ENCODE assay signal across 10 mouse cellular contexts in the genomic region with DNA sequence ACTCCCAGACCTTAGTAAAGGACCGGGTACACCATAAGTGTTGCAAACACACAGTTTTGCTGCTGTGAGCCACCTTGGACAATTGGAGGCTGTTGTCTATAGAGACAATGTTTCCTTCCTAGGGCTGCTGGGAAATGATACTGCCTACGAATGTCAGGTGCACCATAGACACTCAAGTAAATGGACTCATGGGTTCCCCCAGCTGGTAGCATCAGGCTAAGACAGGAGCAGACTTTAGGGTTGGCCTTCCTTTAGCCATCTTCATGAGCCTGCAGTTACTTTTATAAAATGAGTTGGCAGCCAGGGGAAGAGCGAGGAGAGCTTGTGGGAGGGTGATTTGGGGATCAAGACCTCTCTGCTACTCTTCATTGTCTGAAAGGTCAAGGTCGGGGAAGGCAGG. TPM values are rescaled to one million over a fixed set of nuclear protein-coding genes. Genes with fewer than 3 reads are reported as not detected.
DNase-seq lines count a peak whose midpoint lies in the region; ATAC-seq and TF ChIP-seq lines count a peak whose summit lies in the region.
"Had no signal": no experiment of that assay in that cellular context is flagged by ENCODE, and none has a peak within 500 bp of the region (broad histone marks: within the 10 kb centered on the region; RNA-seq: fewer than 3 reads in every experiment).

No protein-coding gene starts in this region.

- no peaks in the 10 kb centered on the region for H3K36me3 ChIP-seq in hindbrain, postnatal 0 days (ENCODE audit: insufficient read depth, low read length)
- H3K36me3 ChIP-seq in hindbrain, embryonic 16.5 days (ENCODE audit: control insufficient read depth, insufficient read depth, low read length): no peaks in the 10 kb centered on the region
- no peaks in the 10 kb centered on the region for H3K36me3 ChIP-seq in CH12.LX (replicated peaks in 1 of 2; ENCODE audit: control insufficient read depth in 1 of 2, insufficient read depth in 1 of 2, low read length in 1 of 2)
- H3K36me3 ChIP-seq in hindbrain, embryonic 10.5 days: no peaks in the 10 kb centered on the region
- H3K36me3 ChIP-seq: embryonic facial prominence, embryonic 10.5 days; kidney, embryonic 15.5 days had no signal

- no peak overlapping the region for H3K27ac ChIP-seq in hindbrain, postnatal 0 days
- no peak overlapping the region for H3K27ac ChIP-seq in hindbrain, embryonic 16.5 days (ENCODE audit: low read depth, low read length)
- H3K27ac ChIP-seq in CH12.LX (ENCODE audit: insufficient read depth, low read depth): no peak overlapping the region
- no peak overlapping the region for H3K27ac ChIP-seq in hindbrain, embryonic 10.5 days
- H3K27ac ChIP-seq: embryonic facial prominence, embryonic 10.5 days; kidney, embryonic 15.5 days had no signal

- H3K9ac ChIP-seq in hindbrain, postnatal 0 days (replicated peaks; ENCODE audit: low read length): no peak overlapping the region
- no peak overlapping the region for H3K9ac ChIP-seq in hindbrain, embryonic 16.5 days (ENCODE audit: low read depth, low read length)
- no peak overlapping the region for H3K9ac ChIP-seq in CH12.LX (ENCODE audit: insufficient read depth, low read depth)
- H3K9ac ChIP-seq: kidney, embryonic 15.5 days had no signal

- H3K79me2 ChIP-seq in CH12.LX (replicated peaks; ENCODE audit: control insufficient read depth, extremely low read depth, insufficient read depth, poor library complexity, severe bottlenecking): no peaks in the 10 kb centered on the region

- H3K9me3 ChIP-seq in hindbrain, postnatal 0 days (ENCODE audit: low read length): no peaks in the 10 kb centered on the region
- H3K9me3 ChIP-seq in hindbrain, embryonic 16.5 days (ENCODE audit: control insufficient read depth, low read length): no peaks in the 10 kb centered on the region
- H3K9me3 ChIP-seq in CH12.LX (replicated peaks; ENCODE audit: low read length): no peaks in the 10 kb centered on the region
- H3K9me3 ChIP-seq in hindbrain, embryonic 10.5 days: no peaks in the 10 kb centered on the region
- H3K9me3 ChIP-seq: embryonic facial prominence, embryonic 10.5 days; kidney, embryonic 15.5 days had no signal

- no peak overlapping the region for H3K4me2 ChIP-seq in hindbrain, postnatal 0 days (ENCODE audit: low read depth, low read length)
- H3K4me2 ChIP-seq in hindbrain, embryonic 16.5 days (ENCODE audit: low read length): no peak overlapping the region
- no peak overlapping the region for H3K4me2 ChIP-seq in CH12.LX (ENCODE audit: insufficient read depth, low read depth, poor library complexity, severe bottlenecking)
- H3K4me2 ChIP-seq: kidney, embryonic 15.5 days had no signal

- dilution Hi-C loops in CH12.LX (cut with MboI; ENCODE audit: extremely low pct_ligation_motif_present, extremely low pct_unique_long_range_greater_than_20kb, low sequenced_read_pairs): no loop called here

- no peaks in the 10 kb centered on the region for H3K27me3 ChIP-seq in hindbrain, postnatal 0 days (ENCODE audit: insufficient read depth, low read length)
- H3K27me3 ChIP-seq in hindbrain, embryonic 16.5 days (replicated peaks; ENCODE audit: control insufficient read depth, insufficient read depth, low read length): no peaks in the 10 kb centered on the region
- peaks cover 85% of the 10 kb centered on the region for H3K27me3 ChIP-seq in CH12.LX (replicated peaks)
- no peaks in the 10 kb centered on the region for H3K27me3 ChIP-seq in hindbrain, embryonic 10.5 days (ENCODE audit: insufficient read depth, poor library complexity, severe bottlenecking)

- H3K4me3 ChIP-seq in hindbrain, postnatal 0 days (ENCODE audit: low read length): no peak overlapping the region
- no peak overlapping the region for H3K4me3 ChIP-seq in hindbrain, embryonic 16.5 days (ENCODE audit: low read length)
- no peak overlapping the region for H3K4me3 ChIP-seq in CH12.LX (replicated peaks in 1 of 3; ENCODE audit: low read depth in 2 of 3, low read length in 2 of 3, poor library complexity in 1 of 3)
- H3K4me3 ChIP-seq in hindbrain, embryonic 10.5 days: no peak overlapping the region
- H3K4me3 ChIP-seq: embryonic facial prominence, embryonic 10.5 days; kidney, embryonic 15.5 days had no signal

- in situ Hi-C loops in CH12.LX (cut with MboI; ENCODE audit: low pct_ligation_motif_present, low pct_unique_long_range_greater_than_20kb, low sequenced_read_pairs): loop anchor here (10.0 kb wide), 1 partner anchor 68 kb away; no protein-coding TSS in a partner anchor

- no peak for TF ChIP-seq POLR2A in CH12.LX (IDR thresholded peaks at IDR 0.05; ENCODE audit: low read depth, low read length)

- no peak for TF ChIP-seq EP300 in CH12.LX (IDR thresholded peaks at IDR 0.05; ENCODE audit: low read length)

- 69% methylated on average over 4 of the region's 4 CpGs for WGBS in hindbrain, postnatal 0 days
- 73% methylated on average over 4 of the region's 4 CpGs for WGBS in hindbrain, embryonic 16.5 days
- 76% methylated on average over 4 of the region's 4 CpGs for WGBS in hindbrain, embryonic 10.5 days

- peak; percentile 42 for TF ChIP-seq RAD21 in CH12.LX (IDR thresholded peaks at IDR 0.05; ENCODE audit: low read depth, low read length)

- DNase-seq in hindbrain, postnatal 0 days (ENCODE audit: low spot score): no peak
- DNase-seq in CH12.LX (ENCODE audit: extremely low read depth) (peak; percentile 38), ZHBTc4 (ENCODE audit: low read depth, low spot score) (peak; percentile 71)
- no peak for DNase-seq in layer of hippocampus, adult 18-20 months (ENCODE audit: low spot score in 2 of 2)
- DNase-seq in hindbrain, embryonic 10.5 days (ENCODE audit: low spot score): no peak
- DNase-seq: gastrocnemius, postnatal 14 days had no signal

- H3K4me1 ChIP-seq in hindbrain, postnatal 0 days (ENCODE audit: insufficient read depth, low read length): peaks cover 1% of the 10 kb centered on the region; the same call in 1 of the 2 replicates
- peaks cover 4% of the 10 kb centered on the region; the same call in 1 of the 2 replicates for H3K4me1 ChIP-seq in hindbrain, embryonic 16.5 days (ENCODE audit: control insufficient read depth, insufficient read depth, low read depth, low read length)
- peaks cover 2 to 14% of the 10 kb centered on the region in 2 experiments; a peak in 2 of 4 replicates for H3K4me1 ChIP-seq in CH12.LX (ENCODE audit: control insufficient read depth in 1 of 2, insufficient read depth in 2 of 2)
- H3K4me1 ChIP-seq in hindbrain, embryonic 10.5 days (replicated peaks): peaks cover 36% of the 10 kb centered on the region

- peak; percentile 56 for TF ChIP-seq CTCF in hindbrain, postnatal 0 days (IDR thresholded peaks at IDR 0.05; ENCODE audit: low read depth)
- TF ChIP-seq CTCF in CH12.LX (conservative IDR thresholded peaks at IDR 0.05 in 1 of 2, IDR thresholded peaks at IDR 0.05 in 1 of 2; ENCODE audit: low read depth in 2 of 2, low read length in 2 of 2): peak; percentile 32 to 70; a peak in 3 of 4 replicates

- no peak for ATAC-seq in hindbrain, postnatal 0 days
- ATAC-seq in hindbrain, embryonic 16.5 days: no peak
- ATAC-seq in megakaryocyte progenitor cell, adult 5-6 weeks (replicated peaks; ENCODE audit: poor library complexity): peak; percentile 81

TF ChIP-seq in CH12.LX, 34 proteins besides CTCF, POLR2A, EP300 and RAD21:
- no peak for TF ChIP-seq BHLHE40 (IDR thresholded peaks at IDR 0.05; ENCODE audit: low read depth, low read length)
- TF ChIP-seq MAFK (IDR thresholded peaks at IDR 0.05; ENCODE audit: insufficient replicate concordance, low read length): no peak
- TF ChIP-seq ZKSCAN1 (IDR thresholded peaks at IDR 0.05; ENCODE audit: borderline replicate concordance, low read depth, low read length): no peak
- peak; percentile 73 for TF ChIP-seq SMC3 (IDR thresholded peaks at IDR 0.05; ENCODE audit: low read depth, low read length)
TF ChIP-seq in CH12.LX: peak in this region for 1.

RNA-seq across cellular contexts. Expression of a gene that starts 52.2 kb away (rescaled TPM):
- total RNA-seq in hindbrain, postnatal 0 days (2014; rRNA removed): 2.6 and 3.1 TPM in 2 replicates
- polyA plus RNA-seq in hindbrain, postnatal 0 days (2015; fragmentation: Nextera tagmentation; extraction: Ambion mirVana): 1.7 and 2.6 TPM in 2 replicates
- polyA plus RNA-seq in hindbrain, embryonic 16.5 days (2015; fragmentation: Nextera tagmentation; extraction: Ambion mirVana): 1.2 TPM in 2 replicates
- not detected in 2 replicates for total RNA-seq in CH12.LX (2012; rRNA removed)
- not detected in 2 replicates for total RNA-seq in CH12.LX (2014; rRNA removed)
- polyA plus RNA-seq in CH12.LX (2012; ENCODE audit: insufficient read length, low read depth): not detected in 2 replicates
- total RNA-seq in megakaryocyte progenitor cell, adult 5-6 weeks (2015): 0.10 TPM in 1 of 2 replicates, not detected in the other
- total RNA-seq in megakaryocyte progenitor cell, adult 5-6 weeks (2017): not detected in 2 replicates
- 100 to 1,000 TPM; 106 to 115 TPM for total RNA-seq in layer of hippocampus, adult 18-20 months (2021)
- 2.4 and 2.7 TPM in 2 replicates for polyA plus RNA-seq in hindbrain, embryonic 10.5 days (2016; fragmentation: Nextera tagmentation; extraction: Ambion mirVana)

Comparison
In these comparisons a context has a peak if more than half of its experiments do, and no peak if none do; other contexts are left out.
1. DNase-seq: peak in CH12.LX (single experiment) and ZHBTc4 (single experiment); none in hindbrain, postnatal 0 days (single experiment), layer of hippocampus, adult 18-20 months (0 of 2) and hindbrain, embryonic 10.5 days (single experiment).
2. RNA of a gene that starts 52.2 kb away (total RNA-seq): 106 to 115 TPM in layer of hippocampus, adult 18-20 months; 2.6 to 3.1 TPM in hindbrain, postnatal 0 days, 0.10 TPM in megakaryocyte progenitor cell, adult 5-6 weeks and not detected in CH12.LX; every median in the first group is over 10 times any median in the second.